Mouse (Mus musculus): Measurements from ENCODE around the gene Adgrl2. TPM values are rescaled to one million over a fixed set of nuclear protein-coding genes. Genes with fewer than 3 reads are reported as not detected.

The Adgrl2 gene
- total and polyA plus RNA-seq, 3 experiments, result 0.34 to 6.6 (median 3.2) TPM

DNA sequence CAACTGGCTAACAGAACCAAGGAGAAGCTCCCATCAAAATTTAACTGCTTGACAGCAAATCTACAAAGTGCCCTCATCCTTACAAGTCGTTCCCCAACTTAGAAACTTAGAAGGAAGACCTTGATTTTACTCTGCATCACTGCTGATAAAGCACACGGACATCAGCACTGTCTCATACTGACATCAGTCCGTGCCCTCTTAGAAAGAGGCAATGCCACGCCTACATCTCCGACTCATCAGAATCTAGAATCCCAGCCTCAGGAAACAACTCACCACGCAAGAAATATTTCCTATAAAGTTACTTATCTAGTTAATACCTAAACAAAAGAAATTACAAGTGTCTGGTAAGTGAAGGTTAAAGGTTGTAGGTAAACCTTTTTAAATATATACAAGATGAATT is 43.1 kb downstream of the Adgrl2 start:
- no peak for DNase-seq (ENCODE audit: extremely low read depth)
- no peaks in the 10 kb centered on the region for H3K27me3 ChIP-seq (replicated peaks)
- H3K9ac ChIP-seq (ENCODE audit: insufficient read depth, low read depth), result no peak overlapping the region
- no peak overlapping the region for H3K27ac ChIP-seq (ENCODE audit: insufficient read depth, low read depth)
- H3K79me2 ChIP-seq (replicated peaks; ENCODE audit: control insufficient read depth, extremely low read depth, insufficient read depth, poor library complexity, severe bottlenecking), result no peaks in the 10 kb centered on the region
- dilution Hi-C loops (cut with MboI; ENCODE audit: extremely low pct_ligation_motif_present, extremely low pct_unique_long_range_greater_than_20kb, low sequenced_read_pairs), result no loop called here
- H3K9me3 ChIP-seq (replicated peaks; ENCODE audit: low read length), result no peaks in the 10 kb centered on the region
- in situ Hi-C loops (cut with MboI; ENCODE audit: low pct_ligation_motif_present, low pct_unique_long_range_greater_than_20kb, low sequenced_read_pairs), result no loop called here
- no peaks in the 10 kb centered on the region for H3K36me3 ChIP-seq (replicated peaks in 1 of 2; ENCODE audit: control insufficient read depth in 1 of 2, insufficient read depth in 1 of 2, low read length in 1 of 2)
- H3K4me1 ChIP-seq (ENCODE audit: control insufficient read depth in 1 of 2, insufficient read depth in 2 of 2), result no peaks in the 10 kb centered on the region
- no peak for TF ChIP-seq ELF1 (IDR thresholded peaks at IDR 0.05; ENCODE audit: low read depth, low read length)
- TF ChIP-seq KAT2A (IDR thresholded peaks at IDR 0.05; ENCODE audit: insufficient replicate concordance, low read length), result no peak
- TF ChIP-seq RCOR1 (conservative IDR thresholded peaks at IDR 0.05; ENCODE audit: low read depth, low read length), result no peak
- TF ChIP-seq EP300 (IDR thresholded peaks at IDR 0.05; ENCODE audit: low read length), result no peak
- no peak overlapping the region for H3K4me3 ChIP-seq (replicated peaks in 1 of 3; ENCODE audit: low read depth in 2 of 3, low read length in 2 of 3, poor library complexity in 1 of 3)
- H3K4me2 ChIP-seq (ENCODE audit: insufficient read depth, low read depth, poor library complexity, severe bottlenecking), result no peak overlapping the region

DNA sequence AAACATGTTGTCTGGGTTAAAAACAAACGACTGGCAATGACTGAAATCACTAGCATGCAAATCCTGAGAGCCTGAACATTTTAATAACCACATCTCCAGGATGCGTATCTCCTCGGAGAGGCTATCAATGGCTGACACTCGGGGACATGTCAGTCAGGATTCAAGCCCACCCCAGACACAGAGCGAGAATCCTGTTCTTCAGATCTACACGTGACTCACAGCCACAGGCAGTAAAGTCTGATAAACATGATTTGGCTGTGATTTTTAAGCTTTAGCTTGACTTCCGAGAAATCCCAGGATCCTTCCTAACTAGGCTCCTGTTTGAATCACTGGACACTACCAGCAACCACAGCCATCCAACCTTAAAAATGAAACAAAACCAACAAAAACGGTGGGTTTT is 44.8 kb downstream of the Adgrl2 start:
- DNase-seq (ENCODE audit: extremely low read depth), result no peak
- no peak for TF ChIP-seq CHD1 (IDR thresholded peaks at IDR 0.05; ENCODE audit: low read depth, low read length)
- TF ChIP-seq UBTF (IDR thresholded peaks at IDR 0.05; ENCODE audit: low read depth, low read length), result no peak
- TF ChIP-seq BHLHE40 (IDR thresholded peaks at IDR 0.05; ENCODE audit: low read depth, low read length), result 0 out of 2 replicates have a peak, but pooled peaks have one; percentile 14
- no peak for TF ChIP-seq NELFE (IDR thresholded peaks at IDR 0.05; ENCODE audit: low read depth, low read length)
- TF ChIP-seq SMC3 (IDR thresholded peaks at IDR 0.05; ENCODE audit: low read depth, low read length), result no peak
- TF ChIP-seq HCFC1 (IDR thresholded peaks at IDR 0.05; ENCODE audit: low read depth, low read length), result no peak
- no peak for TF ChIP-seq ZC3H11A (IDR thresholded peaks at IDR 0.05; ENCODE audit: low read depth, low read length)
- Histone ChIP-seq H3K9me3 (replicated peaks; ENCODE audit: low read length) (no peaks in the 10 kb centered on the region), H3K27ac (ENCODE audit: insufficient read depth, low read depth) (no peak overlapping the region), H3K79me2 (replicated peaks; ENCODE audit: control insufficient read depth, extremely low read depth, insufficient read depth, poor library complexity, severe bottlenecking) (no peaks in the 10 kb centered on the region), H3K36me3 (replicated peaks in 1 of 2; ENCODE audit: control insufficient read depth in 1 of 2, insufficient read depth in 1 of 2, low read length in 1 of 2) (no peaks in the 10 kb centered on the region), H3K4me1 (ENCODE audit: control insufficient read depth in 1 of 2, insufficient read depth in 2 of 2) (no peaks in the 10 kb centered on the region), H3K9ac (ENCODE audit: insufficient read depth, low read depth) (no peak overlapping the region), H3K27me3 (replicated peaks) (no peaks in the 10 kb centered on the region), H3K4me3 (replicated peaks in 1 of 3; ENCODE audit: low read depth in 2 of 3, low read length in 2 of 3, poor library complexity in 1 of 3) (no peak overlapping the region), H3K4me2 (ENCODE audit: insufficient read depth, low read depth, poor library complexity, severe bottlenecking) (peak overlapping the region; percentile 17; the same call in 1 of the 2 replicates)
- dilution Hi-C loops (cut with MboI; ENCODE audit: extremely low pct_ligation_motif_present, extremely low pct_unique_long_range_greater_than_20kb, low sequenced_read_pairs) (no loop called here), in situ Hi-C loops (cut with MboI; ENCODE audit: low pct_ligation_motif_present, low pct_unique_long_range_greater_than_20kb, low sequenced_read_pairs) (no loop called here)

GRCm38 (mm10) chr3:148939457-148939856 is 50.9 kb downstream of the Adgrl2 start:
- Histone ChIP-seq H3K27me3 (replicated peaks) (no peaks in the 10 kb centered on the region), H3K36me3 (replicated peaks in 1 of 2; ENCODE audit: control insufficient read depth in 1 of 2, insufficient read depth in 1 of 2, low read length in 1 of 2) (no peaks in the 10 kb centered on the region), H3K9ac (ENCODE audit: insufficient read depth, low read depth) (no peak overlapping the region), H3K4me2 (ENCODE audit: insufficient read depth, low read depth, poor library complexity, severe bottlenecking) (no peak overlapping the region), H3K27ac (ENCODE audit: insufficient read depth, low read depth) (no peak overlapping the region), H3K9me3 (replicated peaks; ENCODE audit: low read length) (no peaks in the 10 kb centered on the region), H3K4me1 (ENCODE audit: control insufficient read depth in 1 of 2, insufficient read depth in 2 of 2) (peaks cover 0 to 19% of the 10 kb centered on the region in 2 experiments; a peak in 2 of 4 replicates), H3K4me3 (replicated peaks in 1 of 3; ENCODE audit: low read depth in 2 of 3, low read length in 2 of 3, poor library complexity in 1 of 3) (no peak overlapping the region), H3K79me2 (replicated peaks; ENCODE audit: control insufficient read depth, extremely low read depth, insufficient read depth, poor library complexity, severe bottlenecking) (no peaks in the 10 kb centered on the region)
- TF ChIP-seq ZMIZ1 (IDR thresholded peaks at IDR 0.05; ENCODE audit: low read depth, low read length) (no peak), ELF1 (IDR thresholded peaks at IDR 0.05; ENCODE audit: low read depth, low read length) (no peak), SIN3A (IDR thresholded peaks at IDR 0.05; ENCODE audit: low read length) (no peak), CHD2 (IDR thresholded peaks at IDR 0.05; ENCODE audit: low read length) (no peak), UBTF (IDR thresholded peaks at IDR 0.05; ENCODE audit: low read depth, low read length) (no peak), MEF2A (IDR thresholded peaks at IDR 0.05; ENCODE audit: borderline replicate concordance, low read depth, low read length) (no peak), SMC3 (IDR thresholded peaks at IDR 0.05; ENCODE audit: low read depth, low read length) (no peak), TCF12 (IDR thresholded peaks at IDR 0.05; ENCODE audit: low read depth, low read length) (no peak), NELFE (IDR thresholded peaks at IDR 0.05; ENCODE audit: low read depth, low read length) (no peak), EP300 (IDR thresholded peaks at IDR 0.05; ENCODE audit: low read length) (no peak), TBP (conservative IDR thresholded peaks at IDR 0.05; ENCODE audit: low read depth, low read length) (no peak), KAT2A (IDR thresholded peaks at IDR 0.05; ENCODE audit: insufficient replicate concordance, low read length) (no peak), MXI1 (IDR thresholded peaks at IDR 0.05; ENCODE audit: low read depth, low read length) (no peak), JUN (IDR thresholded peaks at IDR 0.05; ENCODE audit: insufficient read depth, low read depth, low read length) (no peak), E2F4 (IDR thresholded peaks at IDR 0.05; ENCODE audit: insufficient replicate concordance, low read depth, low read length) (no peak), ZC3H11A (IDR thresholded peaks at IDR 0.05; ENCODE audit: low read depth, low read length) (no peak), RCOR1 (conservative IDR thresholded peaks at IDR 0.05; ENCODE audit: low read depth, low read length) (no peak), MAZ (IDR thresholded peaks at IDR 0.05; ENCODE audit: low read depth, low read length) (no peak)
- in situ Hi-C loops (cut with MboI; ENCODE audit: low pct_ligation_motif_present, low pct_unique_long_range_greater_than_20kb, low sequenced_read_pairs) (no loop called here), dilution Hi-C loops (cut with MboI; ENCODE audit: extremely low pct_ligation_motif_present, extremely low pct_unique_long_range_greater_than_20kb, low sequenced_read_pairs) (no loop called here)
- DNase-seq (ENCODE audit: extremely low read depth), result no peak

Data from CH12.LX (cell line).